Mouse (Mus musculus): Measurements from ENCODE around the gene Gm8882.
"Not testable (repeated sequence)": the region's sequence is repeated elsewhere in the genome, so short reads cannot be mapped to it uniquely, and the experiment has no call there.

The Gm8882 gene

DNA sequence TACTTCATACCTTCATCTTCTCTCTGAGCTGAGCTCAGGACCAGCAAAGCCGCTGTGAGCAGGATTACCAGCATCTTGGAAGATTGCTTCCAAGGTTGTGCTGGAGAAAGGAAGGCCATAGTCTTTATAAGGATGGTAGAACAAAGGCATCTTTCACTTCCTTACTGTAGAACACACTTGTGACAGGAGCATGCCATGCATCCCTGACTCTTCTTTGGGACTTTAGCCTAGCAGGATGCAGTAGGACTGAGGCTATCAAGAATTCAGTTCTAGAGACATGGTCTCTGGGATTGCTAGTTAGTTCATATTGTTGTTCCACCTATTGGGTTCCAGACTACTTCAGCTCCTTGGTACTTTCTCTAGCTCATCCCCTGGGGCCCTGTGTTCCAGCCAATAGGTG, at the start of gene Gm8882:
TSS of gene Gm8882 (minus strand) at position 101 of the 400 bp plus-strand sequence.
- not testable (repeated sequence) for DNase-seq (ENCODE audit: low spot score in 2 of 2)

DNA sequence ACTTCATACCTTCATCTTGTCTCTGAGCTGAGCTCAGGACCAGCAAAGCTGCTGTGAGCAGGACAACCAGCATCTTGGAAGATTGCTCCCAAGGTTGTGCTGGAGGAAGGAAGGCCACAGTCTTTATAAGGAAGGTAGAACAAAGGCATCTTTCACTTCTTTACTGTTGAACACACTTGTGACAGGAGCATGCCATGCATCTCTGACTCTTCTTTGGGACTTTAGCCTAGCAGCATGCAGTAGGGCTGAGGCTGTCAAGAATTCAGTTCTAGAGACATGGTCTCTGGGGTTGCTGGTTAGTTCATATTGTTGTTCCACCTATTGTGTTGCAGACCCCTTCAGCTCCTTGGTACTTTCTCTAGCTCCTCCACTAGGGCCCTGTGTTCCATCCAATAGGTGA, 49.3 kb downstream of the Gm8882 start, which contains the start of gene Prpmp5:
TSS of gene Prpmp5 (minus strand) at position 101 of the 400 bp plus-strand sequence.
- DNase-seq (ENCODE audit: low spot score in 2 of 2) = not testable (repeated sequence)

All from frontal cortex, postnatal 25 days (tissue).